Mouse (Mus musculus) CH12.LX (cell line): ENCODE data around the gene Hemgn.

ENCODE experiments used
- CTCF ChIP-seq, 2 experiments: IDR thresholded peaks in 1 of 2; conservative IDR thresholded peaks in 1 of 2; 2 replicates each; pipeline ENCODE4 v1.5.1; 2011 to 2012; ENCODE audit warnings: low read depth in 2 of 2, low read length in 2 of 2, improper control_type of control experiment in 1 of 2, inconsistent platforms in 1 of 2, mild to moderate bottlenecking in 1 of 2, moderate library complexity in 1 of 2
- EP300 ChIP-seq: IDR thresholded peaks from 2 replicates; pipeline ENCODE4 v1.6.1; 2011; ENCODE audit warnings: low read length, improper control_type of control experiment
- IRF4 ChIP-seq: IDR thresholded peaks from 2 replicates; pipeline ENCODE4 v1.6.1; 2014; ENCODE audit warnings: low read depth, mild to moderate bottlenecking, inconsistent platforms, low read length, improper control_type of control experiment
- MAFK ChIP-seq: IDR thresholded peaks from 2 replicates; pipeline ENCODE4 v1.6.1; 2011; ENCODE audit warnings: low read length, improper control_type of control experiment; ENCODE audit not compliant: insufficient replicate concordance
- POLR2A ChIP-seq: IDR thresholded peaks from 2 replicates; pipeline ENCODE4 v1.6.1; 2011; ENCODE audit warnings: low read depth, mild to moderate bottlenecking, improper control_type of control experiment, low read length
- USF1 ChIP-seq: IDR thresholded peaks from 2 replicates; pipeline ENCODE4 v1.6.1; 2014; ENCODE audit warnings: low read depth, mild to moderate bottlenecking, inconsistent platforms, low read length, improper control_type of control experiment
- ZMIZ1 ChIP-seq: IDR thresholded peaks from 2 replicates; pipeline ENCODE4 v1.6.1; 2012; ENCODE audit warnings: low read depth, mild to moderate bottlenecking, inconsistent platforms, low read length, improper control_type of control experiment

- TF ChIP-seq CTCF (conservative IDR thresholded peaks at IDR 0.05 in 1 of 2, IDR thresholded peaks at IDR 0.05 in 1 of 2; ENCODE audit: low read depth in 2 of 2, low read length in 2 of 2) = no peak
- no peak for TF ChIP-seq EP300
- TF ChIP-seq ZMIZ1 = no peak
- no peak for TF ChIP-seq IRF4
- TF ChIP-seq MAFK = no peak
- TF ChIP-seq USF1 = no peak
- TF ChIP-seq POLR2A = no peak
These were observed 2.6 kb downstream of the Hemgn start for GRCm38 (mm10) chr4:46410677-46411076.
